Mouse (Mus musculus) small intestine, adult 2 months (tissue): ENCODE data around the gene 6430628N08Rik. TPM values are rescaled to one million over a fixed set of nuclear protein-coding genes. Genes with fewer than 3 reads are reported as not detected.

ENCODE experiments used
- H3K27ac ChIP-seq: fragments of 200-500 bp; 2 replicates; pipeline ENCODE4 v1.5.1; 2012; ENCODE audit warnings: low read depth, low read length, control low read depth, inconsistent platforms; ENCODE audit not compliant: insufficient read depth
- H3K27me3 ChIP-seq: fragments of 200-500 bp; 2 replicates; pipeline ENCODE4 v1.6.1; 2012; ENCODE audit warnings: mild to moderate bottlenecking, moderate library complexity, low read length, inconsistent platforms; ENCODE audit not compliant: control insufficient read depth, insufficient read depth
- H3K36me3 ChIP-seq: fragments of 200-500 bp; 2 replicates; pipeline ENCODE4 v1.6.1; 2012; ENCODE audit warnings: mild to moderate bottlenecking, low read length, control low read depth, inconsistent platforms; ENCODE audit not compliant: control insufficient read depth, insufficient read depth
- H3K4me1 ChIP-seq: fragments of 200-500 bp; 2 replicates; pipeline ENCODE4 v1.6.1; 2012; ENCODE audit warnings: low read length, inconsistent platforms, mixed read lengths; ENCODE audit not compliant: control insufficient read depth, insufficient read depth, insufficient read length
- H3K4me3 ChIP-seq: fragments of 200-500 bp; 2 replicates; pipeline ENCODE4 v1.5.1; 2012; ENCODE audit warnings: low read depth, mild to moderate bottlenecking, control low read depth, inconsistent platforms, low read length, moderate library complexity
- CTCF ChIP-seq: fragments of 200-500 bp; IDR thresholded peaks from 2 replicates; pipeline ENCODE4 v1.5.1; 2012; ENCODE audit warnings: low read depth, mild to moderate bottlenecking, control low read depth, inconsistent platforms, low read length, moderate library complexity, mixed read lengths; ENCODE audit not compliant: insufficient replicate concordance, insufficient read length; ENCODE audit errors: extremely low read depth
- POLR2A ChIP-seq: fragments of 200-500 bp; IDR thresholded peaks from 2 replicates; pipeline ENCODE4 v1.6.1; 2012; ENCODE audit warnings: low read depth, mild to moderate bottlenecking, control low read depth, inconsistent platforms, low read length, moderate library complexity
- WGBS: fragments of 180-500 bp; shearing (Covaris S2); methylation state at CpG from one replicate; pipeline ENCODE4 v1.1.7; 2018; 5-methylcytosine and 5-hydroxymethylcytosine counted together
- polyA plus RNA-seq: library from polyadenylated mRNA; depleted of rRNA; stranded (reverse); fragments of >200 nt; gene quantifications from 2 replicates; pipeline ENCODE4 v1.2.3, GENCODE M21; 2012

6430628N08Rik gene
- polyA plus RNA-seq, 1 experiment: not detected

GRCm38 (mm10) chr4:115904375-115904774, 13.9 kb downstream of the 6430628N08Rik start:
- H3K27me3 ChIP-seq: 0 out of 2 replicates have a peak, but pooled peaks cover 5% of the 10 kb centered on the region
- 52% methylated on average over 12 of the region's 12 CpGs for WGBS
- no peak overlapping the region for H3K27ac ChIP-seq
- H3K4me1 ChIP-seq: no peaks in the 10 kb centered on the region
- no peaks in the 10 kb centered on the region for H3K36me3 ChIP-seq
- TF ChIP-seq POLR2A (no peak), CTCF (no peak)
- no peak overlapping the region for H3K4me3 ChIP-seq

- H3K27ac ChIP-seq: no peak overlapping the region
- H3K36me3 ChIP-seq: no peaks in the 10 kb centered on the region
- H3K27me3 ChIP-seq: 0 out of 2 replicates have a peak, but pooled peaks cover 5% of the 10 kb centered on the region
- WGBS: 41% methylated on average over 7 of the region's 7 CpGs
- no peaks in the 10 kb centered on the region for H3K4me1 ChIP-seq
- TF ChIP-seq POLR2A (no peak), CTCF (no peak)
- H3K4me3 ChIP-seq: no peak overlapping the region
These were observed 15.2 kb downstream of the 6430628N08Rik start for GRCm38 (mm10) chr4:115905701-115906100.

- H3K4me1 ChIP-seq: no peaks in the 10 kb centered on the region
- H3K4me3 ChIP-seq: no peak overlapping the region
- 64% methylated on average over 3 of the region's 3 CpGs for whole genome bisulfite sequencing
- TF ChIP-seq POLR2A: no peak
- no peak for TF ChIP-seq CTCF
- peaks cover 5% of the 10 kb centered on the region; the same call in 1 of the 2 replicates for H3K27me3 ChIP-seq
- H3K27ac ChIP-seq: no peak overlapping the region
- H3K36me3 ChIP-seq: no peaks in the 10 kb centered on the region
These were observed 16.3 kb downstream of the 6430628N08Rik start for GRCm38 (mm10) chr4:115906791-115907190.

- Histone ChIP-seq H3K4me1 (no peaks in the 10 kb centered on the region; the same call in 1 of the 2 replicates), H3K36me3 (no peaks in the 10 kb centered on the region), H3K27ac (no peak overlapping the region), H3K4me3 (no peak overlapping the region), H3K27me3 (peaks cover 5% of the 10 kb centered on the region; the same call in 1 of the 2 replicates)
- TF ChIP-seq CTCF (no peak), POLR2A (no peak)
- WGBS: 18% methylated on average over 1 of the region's 1 CpGs
These were observed 17.5 kb downstream of the 6430628N08Rik start for GRCm38 (mm10) chr4:115907994-115908393.

GRCm38 (mm10) chr4:115908641-115909040, 18.2 kb downstream of the 6430628N08Rik start:
- WGBS: 14% methylated on average over 7 of the region's 7 CpGs
- TF ChIP-seq POLR2A (no peak), CTCF (no peak)
- H3K27ac ChIP-seq: no peak overlapping the region
- no peaks in the 10 kb centered on the region for H3K36me3 ChIP-seq
- H3K4me1 ChIP-seq: no peaks in the 10 kb centered on the region; the same call in 1 of the 2 replicates
- no peak overlapping the region for H3K4me3 ChIP-seq
- peaks cover 5% of the 10 kb centered on the region; the same call in 1 of the 2 replicates for H3K27me3 ChIP-seq

GRCm38 (mm10) chr4:115911586-115911985, 21.1 kb downstream of the 6430628N08Rik start:
- H3K27ac ChIP-seq: no peak overlapping the region
- TF ChIP-seq POLR2A (no peak), CTCF (no peak)
- peaks cover 11% of the 10 kb centered on the region; the same call in 1 of the 2 replicates for H3K27me3 ChIP-seq
- H3K4me3 ChIP-seq: no peak overlapping the region
- H3K4me1 ChIP-seq: no peaks in the 10 kb centered on the region; the same call in 1 of the 2 replicates
- no peaks in the 10 kb centered on the region for H3K36me3 ChIP-seq
- WGBS: 41% methylated on average over 4 of the region's 4 CpGs

- WGBS: 83% methylated on average over 16 of the region's 16 CpGs
These were observed 29.4 kb downstream of the 6430628N08Rik start for GRCm38 (mm10) chr4:115919911-115920310.

More at GRCm38 (mm10) chr4:115919911-115920310, 29.4 kb downstream of the 6430628N08Rik start:
- no peaks in the 10 kb centered on the region for H3K4me1 ChIP-seq
- no peaks in the 10 kb centered on the region for H3K36me3 ChIP-seq
- H3K4me3 ChIP-seq: no peak overlapping the region
- H3K27ac ChIP-seq: no peak overlapping the region
- H3K27me3 ChIP-seq: peaks cover 12% of the 10 kb centered on the region
- TF ChIP-seq CTCF (no peak), POLR2A (no peak)
